Mouse (Mus musculus): ENCODE measurements around the gene Ust.

Ust gene

DNA sequence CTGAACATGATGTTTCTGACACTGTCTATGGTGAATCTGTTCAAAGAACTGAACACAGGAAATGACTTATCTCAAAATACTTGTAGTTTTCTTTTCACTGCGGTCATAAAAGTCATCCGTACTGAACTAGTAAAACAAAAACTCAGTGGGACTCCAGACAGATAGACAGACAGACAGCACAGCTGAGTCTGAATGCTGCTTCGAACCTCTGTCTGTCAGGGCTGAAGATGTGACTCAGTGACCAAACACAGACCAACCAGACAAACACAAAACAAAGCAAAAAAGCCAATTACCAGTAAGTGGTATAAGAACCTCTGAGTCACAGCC, 12.4 kb downstream of the Ust start:
- in situ Hi-C loops (cut with MboI; ENCODE audit: low pct_unique_long_range_greater_than_20kb in 1 of 2, low sequenced_read_pairs in 2 of 2, unreplicated experiment in 1 of 2): no loop called here

DNA sequence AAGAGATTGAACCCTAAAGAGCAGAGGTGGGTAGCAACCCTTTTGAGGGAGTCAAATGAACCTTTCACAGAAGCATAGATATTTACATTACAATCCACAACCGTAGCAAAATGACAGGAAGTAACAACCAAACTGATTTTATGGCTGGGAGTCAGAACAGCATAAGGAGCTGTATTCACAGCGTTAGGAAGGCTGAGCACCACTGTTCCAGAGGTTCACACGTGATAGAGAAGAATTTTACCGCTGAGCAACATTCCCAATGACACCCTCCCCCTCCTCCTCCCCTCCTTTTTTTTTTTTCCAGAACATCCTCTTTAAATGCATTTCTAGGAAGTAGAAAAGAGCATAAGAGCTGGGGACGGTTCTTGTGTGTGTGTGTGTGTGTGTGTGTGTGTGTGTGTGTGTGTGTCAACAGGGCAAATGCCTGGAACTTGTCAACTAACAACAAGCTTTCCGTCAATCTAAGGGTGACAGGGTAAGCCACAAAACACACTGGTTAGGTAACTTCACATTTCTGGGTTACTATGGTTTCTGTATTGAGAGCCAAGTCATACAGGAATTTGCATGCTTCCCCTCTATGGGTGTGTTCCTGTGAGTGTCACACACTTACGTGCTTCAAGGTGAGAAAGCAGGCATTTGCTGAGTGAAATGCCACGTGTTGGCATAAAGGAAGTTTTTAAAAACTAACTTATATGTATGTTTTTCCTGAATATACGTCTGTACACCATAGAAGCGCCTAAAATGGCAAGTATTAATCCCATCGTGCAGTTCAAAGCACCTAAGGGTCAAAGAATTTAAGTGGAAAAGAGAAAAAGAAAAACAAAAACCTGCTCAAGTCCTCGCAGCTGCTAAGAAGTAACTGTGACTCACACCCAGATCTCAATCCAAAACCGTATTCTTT, 13.0 kb downstream of the Ust start:
- in situ Hi-C loops (cut with MboI; ENCODE audit: low pct_unique_long_range_greater_than_20kb in 1 of 2, low sequenced_read_pairs in 2 of 2, unreplicated experiment in 1 of 2): no loop called here

DNA sequence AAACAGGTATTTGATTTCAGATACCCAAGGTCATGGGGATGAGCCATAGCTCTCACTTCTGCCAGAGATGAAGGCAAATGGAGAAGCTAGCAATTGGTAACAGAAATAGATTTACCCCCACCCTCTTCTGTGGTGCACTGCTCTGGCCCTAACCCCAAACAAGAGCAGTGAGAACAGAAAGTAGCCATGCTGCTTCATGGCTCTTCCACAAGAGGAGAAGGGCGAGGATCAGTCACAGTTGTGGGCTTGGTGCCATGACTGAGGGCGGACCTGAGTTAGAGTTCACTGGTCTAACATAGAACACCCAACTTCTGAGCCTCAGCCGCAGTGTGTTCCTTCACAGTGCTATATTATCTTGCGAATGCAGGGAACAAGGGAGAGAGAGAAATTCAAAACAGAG, 13.8 kb downstream of the Ust start:
- in situ Hi-C loops (cut with MboI; ENCODE audit: low pct_unique_long_range_greater_than_20kb in 1 of 2, low sequenced_read_pairs in 2 of 2, unreplicated experiment in 1 of 2): no loop called here

DNA sequence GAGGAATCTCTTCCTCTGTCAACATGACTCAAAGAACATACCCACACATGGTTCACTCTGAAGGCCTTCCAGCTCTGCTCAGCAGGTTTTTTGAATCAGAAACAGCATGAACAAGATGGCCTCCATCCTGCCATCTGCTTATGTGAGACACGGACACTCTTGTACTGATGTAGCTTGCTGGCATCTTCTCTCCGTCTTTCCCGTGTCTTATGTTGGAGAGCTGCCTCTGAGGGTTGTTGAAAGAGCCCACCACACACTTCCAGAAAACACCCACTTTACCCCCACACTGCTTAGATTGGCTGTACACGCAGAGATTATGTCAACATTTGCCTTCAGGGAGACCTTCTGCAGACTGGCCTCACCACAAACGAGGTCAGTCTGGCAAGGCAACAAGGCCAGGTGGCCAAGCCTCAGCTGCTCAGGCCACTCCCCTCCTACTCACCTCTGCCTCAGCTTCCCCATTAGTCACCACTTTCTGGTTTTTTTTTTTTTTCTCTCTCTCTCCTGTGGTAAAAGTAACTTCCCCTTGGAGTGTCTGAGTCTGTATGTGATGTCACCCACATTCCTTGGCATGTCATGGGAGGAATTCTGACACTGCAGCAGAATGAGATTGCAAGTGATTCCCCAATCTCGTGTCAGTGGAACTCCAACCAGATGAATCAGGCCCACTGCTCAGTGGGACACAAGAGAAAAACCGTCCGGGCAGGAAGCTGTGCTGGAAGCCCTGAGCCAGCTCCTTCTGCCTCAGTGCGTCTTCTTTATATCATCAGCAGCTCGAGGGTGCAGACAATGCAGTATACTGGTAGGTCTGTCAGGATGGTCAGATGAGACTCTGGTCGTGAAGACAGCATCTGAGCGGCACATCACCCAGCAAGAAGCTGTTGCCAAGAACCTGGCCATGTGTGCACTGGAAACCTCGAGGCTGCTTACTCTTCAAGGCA, 19.4 kb downstream of the Ust start:
- in situ Hi-C loops (cut with MboI; ENCODE audit: low pct_unique_long_range_greater_than_20kb in 1 of 2, low sequenced_read_pairs in 2 of 2, unreplicated experiment in 1 of 2): no loop called here

DNA sequence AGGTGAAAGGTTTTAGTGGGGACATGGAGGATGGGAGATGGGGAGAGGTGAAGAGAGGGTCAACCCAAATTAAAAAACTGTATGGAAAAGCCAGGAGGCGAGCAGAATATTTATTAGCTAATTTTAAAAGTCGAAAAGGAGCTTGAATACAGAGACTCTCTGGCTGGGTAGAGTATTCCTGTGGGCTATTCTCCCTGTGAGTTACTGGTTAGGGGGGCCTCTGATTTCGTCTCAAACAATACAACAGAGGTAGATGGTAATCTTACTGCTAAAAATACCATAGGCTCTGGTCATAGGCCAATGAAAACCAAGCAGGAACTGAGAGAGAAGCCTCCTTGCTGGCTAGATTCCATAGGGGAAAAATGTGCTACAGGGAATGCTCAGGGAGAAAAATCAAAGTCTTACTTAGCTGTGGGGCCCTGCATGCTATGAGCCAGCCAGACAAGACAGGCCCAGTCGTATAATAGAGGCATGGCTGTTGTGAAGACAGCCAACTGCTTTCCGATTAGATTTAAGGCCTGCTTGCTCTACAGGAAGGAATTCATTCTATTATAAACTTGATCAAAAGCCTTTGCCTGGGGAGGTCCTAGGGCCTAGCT, 23.0 kb downstream of the Ust start:
- in situ Hi-C loops (cut with MboI; ENCODE audit: low pct_unique_long_range_greater_than_20kb in 1 of 2, low sequenced_read_pairs in 2 of 2, unreplicated experiment in 1 of 2): no loop called here

DNA sequence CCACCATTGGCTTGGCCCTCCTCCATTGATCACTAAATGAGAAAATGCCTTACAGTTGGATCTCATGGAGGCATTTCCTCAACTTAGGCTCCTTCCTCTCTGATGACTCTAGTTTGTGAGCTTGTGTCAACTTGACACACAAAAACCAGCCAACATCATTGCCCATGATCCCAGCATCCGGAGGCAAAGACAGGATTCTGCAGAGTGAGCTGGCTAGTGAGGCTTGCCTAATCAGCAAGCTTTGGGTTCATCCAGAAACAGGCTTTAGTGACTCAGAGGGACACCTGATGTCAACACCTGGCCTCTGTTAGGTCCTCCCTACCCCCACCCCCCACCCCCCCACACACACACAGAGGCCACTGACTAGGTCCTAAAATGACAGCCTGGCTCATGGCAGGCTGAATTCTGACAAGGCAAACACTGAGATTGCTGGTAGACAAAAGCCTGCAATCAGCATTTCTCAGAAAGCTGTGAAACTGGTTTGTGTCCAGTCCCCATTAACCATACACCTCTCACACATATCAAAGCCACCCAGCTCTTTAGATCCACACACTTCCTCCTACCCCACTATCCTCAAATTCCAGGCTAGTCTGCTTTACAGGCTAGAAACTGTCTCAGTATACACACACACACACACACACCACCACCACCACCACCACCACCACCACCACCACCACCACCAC, 26.6 kb downstream of the Ust start:
- in situ Hi-C loops (cut with MboI; ENCODE audit: low pct_unique_long_range_greater_than_20kb in 1 of 2, low sequenced_read_pairs in 2 of 2, unreplicated experiment in 1 of 2): no loop called here

DNA sequence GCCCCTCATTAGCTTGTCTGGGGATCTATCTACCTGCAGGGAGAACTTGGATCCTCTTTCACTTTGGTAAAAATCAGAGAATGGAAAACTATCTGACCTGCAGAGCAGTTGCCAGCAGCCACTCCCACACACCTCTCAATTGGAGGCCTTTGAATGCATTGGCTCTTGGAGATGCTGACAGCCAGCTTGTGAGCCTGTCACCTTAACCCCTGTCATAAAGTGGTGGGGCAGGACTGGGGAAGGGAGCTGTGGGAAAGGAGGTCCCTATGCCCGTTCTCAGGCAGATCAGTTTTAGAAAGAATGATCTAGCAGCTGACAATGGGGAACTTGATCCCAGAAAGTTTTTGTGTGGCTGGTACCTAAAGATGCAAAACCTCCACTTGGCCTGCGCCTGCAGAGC, 31.2 kb downstream of the Ust start:
- in situ Hi-C loops (cut with MboI; ENCODE audit: low pct_unique_long_range_greater_than_20kb in 1 of 2, low sequenced_read_pairs in 2 of 2, unreplicated experiment in 1 of 2): no loop called here

DNA sequence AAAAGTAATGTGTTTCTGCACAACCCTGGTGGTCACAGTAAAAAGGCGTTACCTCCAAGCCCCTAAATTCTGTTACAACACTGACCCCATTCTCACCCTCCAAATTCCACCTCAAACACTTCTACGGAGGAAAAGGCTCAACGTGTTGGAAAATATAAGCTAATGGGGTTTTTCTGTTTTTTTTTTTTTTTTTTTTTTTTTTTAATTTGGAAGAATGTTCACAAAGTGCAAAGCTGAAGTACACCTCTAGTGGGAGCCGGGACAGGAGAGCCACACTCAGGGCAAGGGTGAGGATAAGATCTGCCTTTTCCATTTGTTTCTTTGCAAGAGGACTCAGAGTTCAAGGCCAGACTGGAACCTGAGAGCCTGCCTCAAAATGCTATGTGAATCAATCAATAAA, 34.1 kb downstream of the Ust start:
- in situ Hi-C loops (cut with MboI; ENCODE audit: low pct_unique_long_range_greater_than_20kb in 1 of 2, low sequenced_read_pairs in 2 of 2, unreplicated experiment in 1 of 2): no loop called here

DNA sequence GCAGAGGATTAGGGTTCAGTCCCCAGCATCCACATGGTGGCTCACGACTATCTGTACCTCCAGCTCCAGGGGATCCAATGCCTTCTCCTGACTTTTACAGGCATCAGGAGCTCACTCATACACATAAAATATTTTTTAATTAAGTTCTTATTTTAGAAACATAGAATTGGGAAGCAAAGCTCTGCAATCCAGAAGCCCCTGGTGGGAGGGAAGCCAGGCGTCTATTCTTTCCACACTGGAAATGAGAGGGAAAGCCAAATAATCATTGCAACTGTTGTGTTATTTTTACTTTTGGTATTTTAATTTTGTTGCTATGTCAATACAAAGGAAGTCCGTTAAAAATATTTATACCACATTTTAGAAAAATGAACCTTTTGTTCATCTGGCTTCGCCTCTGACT, 35.8 kb downstream of the Ust start:
- in situ Hi-C loops (cut with MboI; ENCODE audit: low pct_unique_long_range_greater_than_20kb in 1 of 2, low sequenced_read_pairs in 2 of 2, unreplicated experiment in 1 of 2): no loop called here

DNA sequence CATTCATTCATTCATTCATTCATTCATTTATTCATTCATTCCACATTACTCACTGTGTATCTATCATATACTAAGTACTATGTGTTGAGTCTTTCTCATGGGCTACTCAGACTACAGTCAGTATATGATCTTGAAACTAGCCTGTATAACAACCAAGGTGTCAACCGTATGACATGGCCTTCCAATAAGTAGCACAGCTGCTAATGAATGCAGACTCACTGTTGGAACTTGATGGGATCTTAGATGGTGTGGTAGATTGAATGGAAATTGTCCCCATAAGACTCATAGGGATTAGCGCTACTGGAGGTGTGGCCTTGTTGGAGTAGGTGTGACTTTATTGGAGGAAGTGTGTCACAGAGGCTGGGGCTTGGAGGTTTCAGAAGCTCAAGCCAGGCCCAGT, 38.8 kb downstream of the Ust start:
- in situ Hi-C loops (cut with MboI; ENCODE audit: low pct_unique_long_range_greater_than_20kb in 1 of 2, low sequenced_read_pairs in 2 of 2, unreplicated experiment in 1 of 2): no loop called here

DNA sequence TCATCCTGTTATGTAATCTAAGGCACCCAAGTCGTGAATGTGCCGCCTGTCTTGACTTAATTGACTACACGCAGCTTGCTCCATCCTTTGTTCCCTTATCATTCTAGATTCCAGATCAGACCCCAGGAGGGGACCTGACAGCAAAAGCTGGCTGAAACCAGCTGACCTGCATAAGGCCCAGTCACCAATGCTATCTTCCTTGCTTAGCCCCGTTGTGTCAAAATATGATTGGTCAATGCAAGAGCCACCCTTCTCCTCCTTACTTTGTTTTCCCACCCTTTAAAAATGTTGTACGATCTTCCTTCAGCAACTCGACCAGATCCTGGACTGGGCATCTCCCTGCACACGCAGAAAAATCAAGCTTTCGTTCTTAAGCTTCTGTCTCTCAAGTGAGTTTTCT, 40.7 kb downstream of the Ust start:
- in situ Hi-C loops (cut with MboI; ENCODE audit: low pct_unique_long_range_greater_than_20kb in 1 of 2, low sequenced_read_pairs in 2 of 2, unreplicated experiment in 1 of 2): no loop called here

DNA sequence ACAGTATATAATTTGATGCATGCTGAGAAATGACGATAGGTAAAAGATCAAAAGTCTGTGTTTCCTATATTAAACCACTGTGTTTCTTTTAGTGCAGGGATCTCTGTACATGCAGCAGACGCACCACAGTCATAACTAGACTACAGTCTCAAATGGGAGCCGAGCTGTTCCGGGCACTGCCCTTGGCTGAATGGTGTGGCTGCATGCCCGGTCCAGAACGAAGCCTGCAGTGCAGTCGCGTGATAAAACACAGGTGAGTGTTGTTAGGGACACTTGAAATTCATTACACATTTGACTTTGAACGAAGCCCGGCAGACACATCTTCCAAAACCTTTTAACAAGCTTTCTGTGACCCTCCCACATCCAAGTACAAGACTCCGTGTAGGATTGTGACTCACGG, 46.6 kb downstream of the Ust start:
- in situ Hi-C loops (cut with MboI; ENCODE audit: low pct_unique_long_range_greater_than_20kb in 1 of 2, low sequenced_read_pairs in 2 of 2, unreplicated experiment in 1 of 2): no loop called here

DNA sequence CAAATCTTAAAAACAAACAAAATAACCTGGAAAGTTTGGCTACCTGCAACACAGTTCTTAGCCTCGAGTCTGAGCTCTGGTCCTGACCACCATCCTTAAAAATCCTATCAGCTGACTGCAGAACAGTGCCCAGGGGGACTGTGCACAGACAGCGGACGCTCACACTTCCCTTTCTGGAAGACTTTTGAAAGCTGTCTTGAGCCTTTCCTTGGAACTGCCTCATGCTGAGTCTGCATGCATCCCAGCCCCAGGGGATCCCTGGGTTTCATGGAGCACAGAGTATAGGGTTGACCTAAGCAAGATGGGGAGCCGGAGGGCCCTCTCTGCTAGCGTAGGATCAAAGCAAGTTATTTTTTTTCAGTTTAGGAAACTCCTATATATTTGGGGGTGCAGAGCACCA, 47.6 kb downstream of the Ust start:
- in situ Hi-C loops (cut with MboI; ENCODE audit: low pct_unique_long_range_greater_than_20kb in 1 of 2, low sequenced_read_pairs in 2 of 2, unreplicated experiment in 1 of 2): no loop called here

DNA sequence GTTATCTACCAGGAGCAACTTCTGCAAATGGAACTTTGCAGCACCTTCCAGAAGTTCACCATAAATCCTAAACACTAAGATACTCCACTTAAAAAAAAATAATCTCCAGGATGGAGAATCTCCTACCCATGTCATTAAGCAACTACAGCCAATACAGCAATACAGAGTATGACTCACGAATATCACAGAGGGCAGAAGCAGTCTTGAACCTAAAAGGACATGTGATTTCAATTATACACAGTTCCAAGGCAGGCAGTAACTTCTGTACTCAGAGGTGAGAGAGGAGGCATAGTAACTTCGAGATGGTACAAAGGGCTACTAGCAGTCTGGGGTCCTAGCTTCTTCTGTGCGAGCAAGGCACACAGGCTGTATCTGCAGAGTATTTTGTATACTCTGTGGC, 49.1 kb downstream of the Ust start:
- in situ Hi-C loops (cut with MboI; ENCODE audit: low pct_unique_long_range_greater_than_20kb in 1 of 2, low sequenced_read_pairs in 2 of 2, unreplicated experiment in 1 of 2): no loop called here

DNA sequence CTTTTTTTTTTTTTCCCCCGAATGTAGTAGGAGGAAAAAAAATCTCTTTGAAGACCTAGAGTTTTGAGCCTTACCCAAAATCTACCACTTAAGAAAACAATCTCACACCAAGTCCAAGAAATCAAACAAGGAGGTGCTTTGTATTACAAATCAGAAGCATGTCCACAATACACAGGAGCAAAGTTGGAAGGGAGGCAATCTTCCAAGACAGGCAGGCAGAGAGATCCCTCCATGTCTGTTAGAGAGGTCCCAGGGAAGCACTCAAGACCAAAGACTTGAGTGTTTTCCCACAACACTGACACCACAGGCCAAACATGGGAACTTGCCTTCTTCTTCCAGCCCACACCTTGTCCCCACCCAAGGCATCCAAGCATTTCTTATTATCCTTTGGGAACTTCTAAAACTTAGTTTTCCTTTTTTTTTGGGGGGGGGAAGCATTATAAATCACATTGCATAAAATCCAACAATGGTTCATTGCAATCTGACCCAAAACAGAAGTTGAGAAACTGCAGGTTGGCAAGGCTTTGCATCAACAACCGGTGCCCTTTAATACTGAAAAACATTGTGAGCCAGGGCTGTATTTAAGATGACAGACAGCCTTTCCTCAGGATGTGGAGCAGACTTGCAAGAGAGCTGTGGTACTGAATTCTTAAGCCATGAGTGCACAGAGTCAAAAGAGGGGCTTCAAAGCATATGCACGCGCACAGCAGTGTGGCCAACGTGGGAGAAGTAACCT, 49.8 kb downstream of the Ust start:
- in situ Hi-C loops (cut with MboI; ENCODE audit: low pct_unique_long_range_greater_than_20kb in 1 of 2, low sequenced_read_pairs in 2 of 2, unreplicated experiment in 1 of 2): no loop called here

DNA sequence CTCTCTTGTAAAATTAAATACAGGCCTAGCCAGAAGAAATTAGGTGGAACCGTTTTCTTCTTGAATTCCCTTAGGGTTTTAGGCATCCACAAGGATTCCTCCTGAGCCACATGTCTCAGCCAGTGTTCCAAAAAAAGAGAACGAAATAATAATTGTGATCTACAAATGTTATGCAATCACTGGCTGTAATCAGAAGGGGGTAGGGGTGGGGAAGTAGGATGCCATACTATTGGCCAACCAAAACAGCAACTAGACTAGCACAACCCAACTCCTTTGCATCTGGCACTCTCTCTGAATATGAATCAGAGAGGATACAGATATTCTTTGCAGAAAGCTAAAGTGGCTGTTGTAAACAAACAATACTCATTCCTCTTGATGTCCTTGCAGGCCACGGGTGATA, 52.7 kb downstream of the Ust start:
- in situ Hi-C loops (cut with MboI; ENCODE audit: low pct_unique_long_range_greater_than_20kb in 1 of 2, low sequenced_read_pairs in 2 of 2, unreplicated experiment in 1 of 2): no loop called here

DNA sequence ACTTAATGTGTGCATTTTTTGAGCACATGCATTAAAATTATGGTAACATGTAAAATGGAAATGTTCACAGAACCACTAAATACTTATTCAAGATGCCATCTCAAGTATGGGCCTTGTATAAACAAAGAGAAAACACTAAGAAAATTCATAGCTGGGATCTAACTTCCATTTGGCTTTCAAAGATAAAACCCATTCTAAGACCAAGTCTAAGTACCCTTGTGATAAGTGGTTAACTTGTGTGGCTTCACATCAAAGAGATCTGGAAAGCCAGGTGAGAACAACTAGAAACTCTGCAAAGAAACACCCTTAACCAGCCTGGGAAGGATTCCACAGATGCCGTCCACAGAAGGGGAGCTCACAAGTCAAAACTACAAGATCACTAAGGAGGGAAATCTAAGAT, 53.4 kb downstream of the Ust start:
- in situ Hi-C loops (cut with MboI; ENCODE audit: low pct_unique_long_range_greater_than_20kb in 1 of 2, low sequenced_read_pairs in 2 of 2, unreplicated experiment in 1 of 2): no loop called here

DNA sequence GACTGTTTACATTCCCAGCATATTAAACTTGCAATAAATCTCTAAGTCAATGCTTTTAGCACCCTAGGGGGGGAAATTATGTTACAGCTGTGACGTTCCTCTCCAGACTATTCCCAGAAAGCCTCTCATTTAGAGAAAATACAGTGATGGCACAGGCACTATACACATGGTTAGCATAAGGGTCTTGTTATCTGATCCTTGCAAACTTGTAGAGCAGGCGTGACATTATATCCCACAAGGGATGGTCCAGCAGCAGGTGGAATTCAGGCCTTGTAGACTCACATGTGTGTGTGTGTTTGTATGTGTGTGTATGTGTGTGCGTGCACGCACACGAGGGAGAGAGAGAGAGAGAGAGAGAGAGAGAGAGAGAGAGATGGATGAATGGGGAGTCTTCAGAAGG, 57.3 kb downstream of the Ust start:
- in situ Hi-C loops (cut with MboI; ENCODE audit: low pct_unique_long_range_greater_than_20kb in 1 of 2, low sequenced_read_pairs in 2 of 2, unreplicated experiment in 1 of 2): no loop called here
